Mouse (Mus musculus): ENCODE results near the gene Bckdhb. TPM values are rescaled to one million over a fixed set of nuclear protein-coding genes. Genes with fewer than 3 reads are reported as not detected.
A peak's percentile ranks its signal among the peaks of the same experiment; 100 is the strongest.

The Bckdhb gene
- polyA plus RNA-seq, 1 experiment from 2014 or later, result 62.7 TPM

- no peak overlapping the region for H3K4me3 ChIP-seq
- H3K4me2 ChIP-seq (replicated peaks), result no peak overlapping the region
- no peak overlapping the region for H3K27ac ChIP-seq
- 92% methylated on average over 5 of the region's 5 CpGs for WGBS
- no peak for ATAC-seq (ENCODE audit: insufficient number of reproducible peaks, insufficient read depth, low FRiP score, low TSS enrichment)
- H3K27me3 ChIP-seq, result no peaks in the 10 kb centered on the region
- no peaks in the 10 kb centered on the region for H3K9me3 ChIP-seq
- H3K36me3 ChIP-seq, result no peaks in the 10 kb centered on the region
- no peaks in the 10 kb centered on the region for H3K4me1 ChIP-seq
- H3K9ac ChIP-seq, result no peak overlapping the region
These were observed 159.7 kb downstream of the Bckdhb start for GRCm38 (mm10) chr9:84084686-84085085.

- H3K4me3 ChIP-seq, result no peak overlapping the region
- H3K27ac ChIP-seq, result no peak overlapping the region
- no peaks in the 10 kb centered on the region for H3K27me3 ChIP-seq
- H3K9me3 ChIP-seq, result no peaks in the 10 kb centered on the region
- H3K4me2 ChIP-seq (replicated peaks), result no peak overlapping the region
- H3K4me1 ChIP-seq, result no peaks in the 10 kb centered on the region
- WGBS, result 54% methylated on average over 9 of the region's 9 CpGs
- H3K36me3 ChIP-seq, result no peaks in the 10 kb centered on the region
- no peak overlapping the region for H3K9ac ChIP-seq
- ATAC-seq (ENCODE audit: insufficient number of reproducible peaks, insufficient read depth, low FRiP score, low TSS enrichment), result no peak
These were observed 165.5 kb downstream of the Bckdhb start for GRCm38 (mm10) chr9:84090316-84091063.

GRCm38 (mm10) chr9:84092994-84093393 lies 168.0 kb downstream of the Bckdhb start:
- no peaks in the 10 kb centered on the region for H3K36me3 ChIP-seq
- H3K4me1 ChIP-seq, result no peaks in the 10 kb centered on the region
- no peak overlapping the region for H3K4me3 ChIP-seq
- WGBS, result 95% methylated on average over 8 of the region's 8 CpGs
- H3K27me3 ChIP-seq, result no peaks in the 10 kb centered on the region
- H3K27ac ChIP-seq, result no peak overlapping the region
- H3K9me3 ChIP-seq, result no peaks in the 10 kb centered on the region
- H3K4me2 ChIP-seq (replicated peaks), result no peak overlapping the region
- no peak overlapping the region for H3K9ac ChIP-seq
- no peak for ATAC-seq (ENCODE audit: insufficient number of reproducible peaks, insufficient read depth, low FRiP score, low TSS enrichment)

- no peak overlapping the region for H3K9ac ChIP-seq
- no peak overlapping the region for H3K4me3 ChIP-seq
- no peak for ATAC-seq (ENCODE audit: insufficient number of reproducible peaks, insufficient read depth, low FRiP score, low TSS enrichment)
- H3K9me3 ChIP-seq, result no peaks in the 10 kb centered on the region
- no peaks in the 10 kb centered on the region for H3K4me1 ChIP-seq
- H3K27ac ChIP-seq, result no peak overlapping the region
- 84% methylated on average over 6 of the region's 6 CpGs for WGBS
- H3K27me3 ChIP-seq, result no peaks in the 10 kb centered on the region
- no peak overlapping the region for H3K4me2 ChIP-seq (replicated peaks)
- no peaks in the 10 kb centered on the region for H3K36me3 ChIP-seq
These were observed 169.2 kb downstream of the Bckdhb start for GRCm38 (mm10) chr9:84094111-84094510.

- WGBS, result 78% methylated on average over 13 of the region's 13 CpGs
- H3K27me3 ChIP-seq, result no peaks in the 10 kb centered on the region
These were observed 171.6 kb downstream of the Bckdhb start for GRCm38 (mm10) chr9:84096484-84097015.

GRCm38 (mm10) chr9:84103344-84103743 lies 178.4 kb downstream of the Bckdhb start:
- WGBS, result 92% methylated on average over 7 of the region's 7 CpGs
- no peak overlapping the region for H3K27ac ChIP-seq
- no peak for ATAC-seq (ENCODE audit: insufficient number of reproducible peaks, insufficient read depth, low FRiP score, low TSS enrichment)
- H3K4me2 ChIP-seq (replicated peaks), result no peak overlapping the region
- H3K36me3 ChIP-seq, result no peaks in the 10 kb centered on the region
- no peak overlapping the region for H3K9ac ChIP-seq
- H3K4me3 ChIP-seq, result no peak overlapping the region
- H3K9me3 ChIP-seq, result no peaks in the 10 kb centered on the region
- H3K4me1 ChIP-seq, result peaks cover 3% of the 10 kb centered on the region; the same call in 1 of the 2 replicates
- H3K27me3 ChIP-seq, result no peaks in the 10 kb centered on the region

More at GRCm38 (mm10) chr9:84096484-84097015, 171.6 kb downstream of the Bckdhb start:
- Histone ChIP-seq H3K9ac (no peak overlapping the region), H3K4me2 (replicated peaks) (no peak overlapping the region), H3K4me3 (no peak overlapping the region), H3K27ac (no peak overlapping the region), H3K4me1 (no peaks in the 10 kb centered on the region), H3K9me3 (no peaks in the 10 kb centered on the region), H3K36me3 (no peaks in the 10 kb centered on the region)
- no peak for ATAC-seq (ENCODE audit: insufficient number of reproducible peaks, insufficient read depth, low FRiP score, low TSS enrichment)

- ATAC-seq (ENCODE audit: insufficient number of reproducible peaks, insufficient read depth, low FRiP score, low TSS enrichment), result no peak
- no peak overlapping the region for H3K4me3 ChIP-seq
- WGBS, result 81% methylated on average over 2 of the region's 2 CpGs
- H3K4me1 ChIP-seq, result peaks cover 24% of the 10 kb centered on the region
- no peak overlapping the region for H3K9ac ChIP-seq
- no peaks in the 10 kb centered on the region for H3K36me3 ChIP-seq
- H3K27ac ChIP-seq, result no peak overlapping the region
- H3K4me2 ChIP-seq (replicated peaks), result no peak overlapping the region
- no peaks in the 10 kb centered on the region for H3K9me3 ChIP-seq
- H3K27me3 ChIP-seq, result no peaks in the 10 kb centered on the region
These were observed 181.5 kb downstream of the Bckdhb start for GRCm38 (mm10) chr9:84106438-84106837.

- no peak for ATAC-seq (ENCODE audit: insufficient number of reproducible peaks, insufficient read depth, low FRiP score, low TSS enrichment)
- H3K4me3 ChIP-seq, result no peak overlapping the region
These were observed 182.3 kb downstream of the Bckdhb start for GRCm38 (mm10) chr9:84107045-84107813.

GRCm38 (mm10) chr9:84108534-84108933 lies 183.6 kb downstream of the Bckdhb start:
- H3K9ac ChIP-seq, result no peak overlapping the region
- H3K4me2 ChIP-seq (replicated peaks), result no peak overlapping the region
- H3K4me1 ChIP-seq, result peaks cover 27% of the 10 kb centered on the region
- no peaks in the 10 kb centered on the region for H3K9me3 ChIP-seq
- ATAC-seq (ENCODE audit: insufficient number of reproducible peaks, insufficient read depth, low FRiP score, low TSS enrichment), result no peak
- no peak overlapping the region for H3K4me3 ChIP-seq
- no peaks in the 10 kb centered on the region for H3K36me3 ChIP-seq
- no peaks in the 10 kb centered on the region for H3K27me3 ChIP-seq
- H3K27ac ChIP-seq, result no peak overlapping the region
- 84% methylated on average over 7 of the region's 7 CpGs for WGBS

More at GRCm38 (mm10) chr9:84107045-84107813, 182.3 kb downstream of the Bckdhb start:
- H3K9me3 ChIP-seq, result no peaks in the 10 kb centered on the region
- WGBS, result 77% methylated on average over 20 of the region's 20 CpGs
- H3K4me1 ChIP-seq, result peaks cover 24% of the 10 kb centered on the region
- H3K4me2 ChIP-seq (replicated peaks), result no peak overlapping the region
- no peak overlapping the region for H3K9ac ChIP-seq
- H3K36me3 ChIP-seq, result no peaks in the 10 kb centered on the region
- H3K27ac ChIP-seq, result 0 out of 2 replicates have a peak overlapping the region, but pooled peaks have one; percentile 30
- H3K27me3 ChIP-seq, result no peaks in the 10 kb centered on the region

GRCm38 (mm10) chr9:84109777-84110478 lies 185.0 kb downstream of the Bckdhb start:
- H3K4me1 ChIP-seq, result peaks cover 27% of the 10 kb centered on the region
- no peaks in the 10 kb centered on the region for H3K36me3 ChIP-seq
- no peak overlapping the region for H3K4me3 ChIP-seq
- peak overlapping the region; percentile 11; the same call in 1 of the 2 replicates for H3K4me2 ChIP-seq (replicated peaks)
- no peaks in the 10 kb centered on the region for H3K27me3 ChIP-seq
- WGBS, result 34% methylated on average over 6 of the region's 6 CpGs
- no peak for ATAC-seq (ENCODE audit: insufficient number of reproducible peaks, insufficient read depth, low FRiP score, low TSS enrichment)
- H3K27ac ChIP-seq, result 0 out of 2 replicates have a peak overlapping the region, but pooled peaks have one; percentile 52
- H3K9me3 ChIP-seq, result no peaks in the 10 kb centered on the region
- no peak overlapping the region for H3K9ac ChIP-seq

GRCm38 (mm10) chr9:84110616-84111015 lies 185.7 kb downstream of the Bckdhb start:
- ATAC-seq (ENCODE audit: insufficient number of reproducible peaks, insufficient read depth, low FRiP score, low TSS enrichment), result no peak
- H3K4me1 ChIP-seq, result peaks cover 27% of the 10 kb centered on the region
- H3K4me3 ChIP-seq, result no peak overlapping the region
- H3K9me3 ChIP-seq, result no peaks in the 10 kb centered on the region
- peak overlapping the region; percentile 52 for H3K27ac ChIP-seq
- 40% methylated on average over 11 of the region's 11 CpGs for WGBS
- no peak overlapping the region for H3K9ac ChIP-seq
- H3K36me3 ChIP-seq, result no peaks in the 10 kb centered on the region
- 0 out of 2 replicates have a peak overlapping the region, but pooled peaks have one; percentile 11 for H3K4me2 ChIP-seq (replicated peaks)
- H3K27me3 ChIP-seq, result no peaks in the 10 kb centered on the region
